Mouse (Mus musculus) lung, postnatal 10 days (tissue): ENCODE data around the gene Olfr399.

Source experiments
- DNase-seq: peaks from one replicate; pipeline ENCODE4 v3.0.0; 2021

Olfr399 gene

GRCm38 (mm10) chr11:74056451-74056850 lies at the start of gene Olfr399, which contains the start of gene Olfr139:
Gene Olfr399 (minus strand): TSS chr11:74056615.
Gene Olfr139 (minus strand): TSS chr11:74056551.
- no peak for DNase-seq

- no peak for DNase-seq
These were observed 48.7 kb upstream of the Olfr399 start for GRCm38 (mm10) chr11:74105066-74105465.

GRCm38 (mm10) chr11:74101507-74101906 lies 45.1 kb upstream of the Olfr399 start:
- no peak for DNase-seq

GRCm38 (mm10) chr11:74100724-74101123 lies 44.3 kb upstream of the Olfr399 start:
- no peak for DNase-seq

GRCm38 (mm10) chr11:74069655-74070054 lies 13.2 kb upstream of the Olfr399 start, which contains the start of gene Zfp616:
Gene Zfp616 (plus strand): TSS chr11:74069955.
- no peak for DNase-seq

GRCm38 (mm10) chr11:74051347-74051746 lies 5.1 kb downstream of the Olfr399 start:
- DNase-seq = no peak
